Mouse (Mus musculus) MEL (cell line): ENCODE data around the gene Rpl29.

ENCODE experiments used
- CTCF ChIP-seq, 3 experiments: IDR thresholded peaks in 2 of 3; conservative IDR thresholded peaks in 1 of 3; 2 replicates each; pipeline ENCODE4 v1.5.1; 2011 to 2012; ENCODE audit warnings: low read length in 3 of 3, low read depth in 2 of 3, mild to moderate bottlenecking in 2 of 3, improper control_type of control experiment in 1 of 3, inconsistent platforms in 1 of 3, mixed read lengths in 1 of 3, moderate library complexity in 1 of 3; ENCODE audit not compliant: control insufficient read depth in 1 of 3, insufficient read depth in 1 of 3, poor library complexity in 1 of 3, severe bottlenecking in 1 of 3
- GATA1 ChIP-seq: IDR thresholded peaks from 2 replicates; pipeline ENCODE4 v1.6.1; 2011; ENCODE audit warnings: low read depth, low read length, improper control_type of control experiment
- MAX ChIP-seq: IDR thresholded peaks from 2 replicates; pipeline ENCODE4 v1.6.1; 2011; ENCODE audit warnings: low read length, improper control_type of control experiment
- NRF1 ChIP-seq: IDR thresholded peaks from 2 replicates; pipeline ENCODE4 v1.6.1; 2014; ENCODE audit warnings: low read depth, mild to moderate bottlenecking, inconsistent platforms, low read length, improper control_type of control experiment, moderate library complexity; ENCODE audit not compliant: poor library complexity, insufficient read depth, severe bottlenecking
- POLR2AphosphoS2 ChIP-seq: IDR thresholded peaks from 2 replicates; pipeline ENCODE4 v1.6.1; 2011; ENCODE audit warnings: low read length, improper control_type of control experiment
- SIN3A ChIP-seq: IDR thresholded peaks from 2 replicates; pipeline ENCODE4 v1.6.1; 2012; ENCODE audit warnings: low read length, improper control_type of control experiment, inconsistent platforms
- TAL1 ChIP-seq: IDR thresholded peaks from 2 replicates; pipeline ENCODE4 v1.6.1; 2012; ENCODE audit warnings: mild to moderate bottlenecking, inconsistent platforms, low read length, moderate library complexity, mixed read lengths
- ZC3H11A ChIP-seq: IDR thresholded peaks from 2 replicates; pipeline ENCODE4 v1.6.1; 2012; ENCODE audit warnings: low read depth, mild to moderate bottlenecking, inconsistent platforms, low read length, improper control_type of control experiment

GRCm38 (mm10) chr9:106397733-106398132 is 31.5 kb upstream of the Rpl29 start:
- TF ChIP-seq ZC3H11A = no peak
- TF ChIP-seq MAX = no peak
- no peak for TF ChIP-seq TAL1
- TF ChIP-seq SIN3A = no peak
- TF ChIP-seq POLR2AphosphoS2 = no peak
- no peak for TF ChIP-seq CTCF (IDR thresholded peaks at IDR 0.05 in 2 of 3, conservative IDR thresholded peaks at IDR 0.05 in 1 of 3; ENCODE audit: control insufficient read depth in 1 of 3, insufficient read depth in 1 of 3, low read depth in 2 of 3, low read length in 3 of 3, poor library complexity in 1 of 3, severe bottlenecking in 1 of 3)
- no peak for TF ChIP-seq NRF1
- no peak for TF ChIP-seq GATA1
